Mouse (Mus musculus): ENCODE data around the gene Arhgap22. TPM values are rescaled to one million over a fixed set of nuclear protein-coding genes. Genes with fewer than 3 reads are reported as not detected.

Arhgap22 gene
- polyA plus RNA-seq, 1 experiment, result 39.5 TPM

DNA sequence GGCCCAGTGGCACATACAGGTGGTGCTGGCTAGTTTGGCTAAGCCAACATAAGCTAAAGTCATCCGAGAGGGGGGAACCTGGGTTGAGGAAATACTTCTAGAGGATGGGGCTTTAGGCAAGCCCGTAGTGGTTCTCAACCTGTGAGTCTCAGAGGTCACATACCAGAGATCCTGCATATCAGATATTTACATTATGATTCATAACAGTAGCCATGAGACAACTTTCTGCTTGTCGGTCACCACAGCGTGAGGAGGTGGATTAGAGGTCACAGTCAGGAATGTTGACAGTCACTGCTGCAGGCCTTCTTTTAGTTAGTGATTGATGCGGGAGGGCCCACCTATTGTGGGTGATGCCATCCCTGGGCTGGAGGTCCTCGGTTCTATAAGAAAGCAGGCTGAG is 121.9 kb downstream of the Arhgap22 start:
- Histone ChIP-seq H3K27ac (ENCODE audit: insufficient read depth, low read depth, low read length) (no peak overlapping the region), H3K4me1 (ENCODE audit: control insufficient read depth, insufficient read depth, low read length) (no peaks in the 10 kb centered on the region), H3K4me3 (ENCODE audit: insufficient read depth, low read length) (no peak overlapping the region)
- TF ChIP-seq CTCF (IDR thresholded peaks at IDR 0.05; ENCODE audit: low read depth, low read length) (no peak), POLR2A (IDR thresholded peaks at IDR 0.05; ENCODE audit: borderline replicate concordance, low read depth, low read length) (no peak)

DNA sequence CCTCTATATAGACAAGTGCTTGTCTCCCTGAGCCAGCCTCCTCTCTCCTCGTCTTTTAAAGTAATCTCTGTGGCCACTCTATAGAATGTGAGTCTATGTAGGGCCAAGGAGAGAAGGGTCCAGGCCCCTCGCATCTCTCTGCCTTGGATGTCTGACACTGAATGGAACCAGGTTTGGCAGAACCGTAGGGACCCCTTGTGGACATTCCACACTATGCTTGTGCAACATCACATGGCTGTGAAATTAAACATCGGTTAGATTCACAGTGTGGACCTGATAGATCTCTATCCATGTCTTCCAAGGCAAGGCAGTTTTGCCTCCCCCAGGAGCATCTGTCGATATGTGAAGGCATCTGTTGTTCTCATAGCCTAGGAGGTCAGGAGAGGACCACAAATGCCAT is 124.9 kb downstream of the Arhgap22 start:
- Histone ChIP-seq H3K4me1 (ENCODE audit: control insufficient read depth, insufficient read depth, low read length) (no peaks in the 10 kb centered on the region), H3K4me3 (ENCODE audit: insufficient read depth, low read length) (no peak overlapping the region), H3K27ac (ENCODE audit: insufficient read depth, low read depth, low read length) (no peak overlapping the region)
- TF ChIP-seq CTCF (IDR thresholded peaks at IDR 0.05; ENCODE audit: low read depth, low read length) (no peak), POLR2A (IDR thresholded peaks at IDR 0.05; ENCODE audit: borderline replicate concordance, low read depth, low read length) (no peak)

DNA sequence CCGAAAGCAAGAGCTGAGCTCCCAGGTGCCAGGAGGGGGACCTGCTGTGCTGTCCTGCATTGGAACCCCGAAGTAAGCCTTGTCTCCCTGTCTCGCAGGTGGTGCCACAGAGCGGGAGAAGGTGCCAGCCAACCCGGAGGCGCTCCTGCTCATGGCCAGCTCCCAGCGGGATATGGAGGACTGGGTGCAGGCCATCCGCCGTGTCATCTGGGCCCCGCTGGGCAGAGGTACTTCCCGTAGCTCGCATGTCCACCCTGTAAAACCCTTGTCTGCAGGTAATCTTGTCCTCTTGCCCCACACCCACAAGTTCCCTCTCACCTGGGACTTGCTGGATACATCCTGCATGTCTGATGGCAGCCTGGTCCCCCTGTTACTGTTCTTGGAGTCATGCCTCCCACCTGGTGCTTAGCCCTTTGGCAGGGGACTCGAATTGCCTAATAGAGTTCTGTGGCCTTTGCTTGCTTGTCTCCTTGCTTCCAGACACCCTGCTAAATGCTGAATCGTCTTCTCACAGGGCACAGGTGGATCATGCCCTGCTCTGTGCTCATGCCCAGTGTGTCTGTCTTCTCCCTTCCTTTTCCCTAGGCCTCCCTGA is 129.4 kb downstream of the Arhgap22 start:
- Histone ChIP-seq H3K4me1 (ENCODE audit: control insufficient read depth, insufficient read depth, low read length) (no peaks in the 10 kb centered on the region), H3K4me3 (ENCODE audit: insufficient read depth, low read length) (no peak overlapping the region), H3K27ac (ENCODE audit: insufficient read depth, low read depth, low read length) (no peak overlapping the region)
- TF ChIP-seq CTCF (IDR thresholded peaks at IDR 0.05; ENCODE audit: low read depth, low read length) (no peak), POLR2A (IDR thresholded peaks at IDR 0.05; ENCODE audit: borderline replicate concordance, low read depth, low read length) (no peak)

DNA sequence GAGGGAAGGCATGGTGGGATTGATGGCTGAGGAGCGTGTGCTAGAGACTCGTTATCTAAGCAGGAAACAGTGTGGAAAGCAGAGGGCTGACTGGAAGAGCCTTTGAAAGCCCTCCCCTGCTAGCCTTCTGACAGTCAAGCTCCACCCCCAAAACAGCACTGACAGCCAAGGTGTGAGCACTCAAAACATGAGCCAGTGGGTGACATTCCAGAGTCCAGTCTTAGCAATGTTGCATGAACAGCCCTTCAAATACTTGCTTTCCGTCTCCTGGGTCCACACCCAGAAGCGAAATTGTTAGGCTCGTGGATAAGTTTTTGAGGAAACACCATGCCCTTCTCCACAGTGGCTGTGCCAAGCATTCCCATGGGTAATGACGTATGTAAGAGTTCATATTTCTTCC is 132.7 kb downstream of the Arhgap22 start:
- H3K4me1 ChIP-seq (ENCODE audit: control insufficient read depth, insufficient read depth, low read length), result peaks cover 3% of the 10 kb centered on the region; the same call in 1 of the 2 replicates
- no peak overlapping the region for H3K27ac ChIP-seq (ENCODE audit: insufficient read depth, low read depth, low read length)
- TF ChIP-seq CTCF (IDR thresholded peaks at IDR 0.05; ENCODE audit: low read depth, low read length) (no peak), POLR2A (IDR thresholded peaks at IDR 0.05; ENCODE audit: borderline replicate concordance, low read depth, low read length) (no peak)
- H3K4me3 ChIP-seq (ENCODE audit: insufficient read depth, low read length), result no peak overlapping the region

DNA sequence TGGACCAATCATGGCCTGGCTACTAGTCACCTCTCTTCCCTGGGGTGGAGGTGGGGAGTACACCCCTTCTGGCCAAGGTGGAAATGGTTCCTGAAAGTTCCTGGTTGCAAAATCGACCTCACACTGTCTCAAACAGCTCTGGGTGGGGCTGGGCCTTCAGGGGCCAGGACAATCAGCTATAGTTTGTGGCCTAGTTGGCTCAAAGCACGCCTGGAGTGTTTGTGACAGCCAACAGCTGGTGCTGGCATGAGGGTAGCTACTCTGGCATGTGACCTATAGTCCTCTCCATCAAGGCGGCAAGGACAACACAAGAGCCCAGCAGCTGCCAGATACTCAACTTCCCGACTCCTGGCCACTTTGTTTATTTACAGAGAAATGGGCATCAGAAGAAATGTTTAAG is 133.9 kb downstream of the Arhgap22 start:
- TF ChIP-seq CTCF (IDR thresholded peaks at IDR 0.05; ENCODE audit: low read depth, low read length) (no peak), POLR2A (IDR thresholded peaks at IDR 0.05; ENCODE audit: borderline replicate concordance, low read depth, low read length) (no peak)
- no peak overlapping the region for H3K27ac ChIP-seq (ENCODE audit: insufficient read depth, low read depth, low read length)
- H3K4me1 ChIP-seq (ENCODE audit: control insufficient read depth, insufficient read depth, low read length), result peaks cover 14% of the 10 kb centered on the region; the same call in 1 of the 2 replicates
- no peak overlapping the region for H3K4me3 ChIP-seq (ENCODE audit: insufficient read depth, low read length)

DNA sequence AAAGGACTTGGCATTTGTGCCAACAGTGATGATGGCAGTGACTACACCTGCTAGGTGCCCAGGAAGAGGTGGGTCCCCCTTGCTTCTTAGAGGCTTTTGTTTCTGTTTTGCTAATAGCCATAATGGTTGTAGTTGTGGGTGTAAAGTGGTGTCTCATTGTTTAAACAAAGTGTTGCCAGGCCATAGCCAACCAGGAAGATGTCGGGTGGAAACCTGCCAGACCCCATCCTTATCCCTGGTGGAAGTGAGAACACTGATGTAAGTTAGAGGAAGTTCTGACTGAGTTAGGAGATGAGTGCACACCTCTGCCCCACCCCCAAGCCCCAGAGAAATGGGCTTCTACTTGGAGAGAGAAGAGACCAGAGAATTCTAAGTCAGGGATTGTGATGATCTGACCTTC is 134.3 kb downstream of the Arhgap22 start:
- Histone ChIP-seq H3K4me1 (ENCODE audit: control insufficient read depth, insufficient read depth, low read length) (peaks cover 15% of the 10 kb centered on the region; the same call in 1 of the 2 replicates), H3K27ac (ENCODE audit: insufficient read depth, low read depth, low read length) (no peak overlapping the region)
- TF ChIP-seq POLR2A (IDR thresholded peaks at IDR 0.05; ENCODE audit: borderline replicate concordance, low read depth, low read length) (no peak), CTCF (IDR thresholded peaks at IDR 0.05; ENCODE audit: low read depth, low read length) (no peak)

DNA sequence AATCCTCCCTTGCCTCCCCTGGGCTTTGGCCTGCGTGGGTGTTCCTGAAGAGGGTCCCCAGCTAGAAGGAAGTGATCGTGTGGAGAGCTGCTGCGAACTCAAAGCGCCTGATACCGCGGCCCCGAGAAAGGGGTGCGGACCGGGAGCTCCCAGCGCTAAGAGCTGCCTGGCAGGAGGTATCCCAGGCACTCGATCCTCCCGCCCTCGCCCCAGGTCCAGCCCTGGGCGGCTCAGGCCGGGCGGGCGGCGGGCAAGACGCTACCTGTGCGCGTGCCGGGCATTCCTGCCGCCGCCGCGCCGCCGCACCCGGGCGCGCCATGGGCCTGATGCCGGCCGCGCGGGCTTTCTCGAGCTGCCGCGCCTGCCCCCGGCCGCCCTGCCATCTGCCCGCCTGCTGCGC is 137.2 kb downstream of the Arhgap22 start:
- H3K4me3 ChIP-seq (ENCODE audit: insufficient read depth, low read length), result no peak overlapping the region
- H3K4me1 ChIP-seq (ENCODE audit: control insufficient read depth, insufficient read depth, low read length), result peaks cover 15% of the 10 kb centered on the region; the same call in 1 of the 2 replicates
- no peak overlapping the region for H3K27ac ChIP-seq (ENCODE audit: insufficient read depth, low read depth, low read length)
- no peak for TF ChIP-seq CTCF (IDR thresholded peaks at IDR 0.05; ENCODE audit: low read depth, low read length)
- TF ChIP-seq POLR2A (IDR thresholded peaks at IDR 0.05; ENCODE audit: borderline replicate concordance, low read depth, low read length), result no peak

More for the DNA sequence above, 134.3 kb downstream of the Arhgap22 start:
- H3K4me3 ChIP-seq (ENCODE audit: insufficient read depth, low read length), result no peak overlapping the region

DNA sequence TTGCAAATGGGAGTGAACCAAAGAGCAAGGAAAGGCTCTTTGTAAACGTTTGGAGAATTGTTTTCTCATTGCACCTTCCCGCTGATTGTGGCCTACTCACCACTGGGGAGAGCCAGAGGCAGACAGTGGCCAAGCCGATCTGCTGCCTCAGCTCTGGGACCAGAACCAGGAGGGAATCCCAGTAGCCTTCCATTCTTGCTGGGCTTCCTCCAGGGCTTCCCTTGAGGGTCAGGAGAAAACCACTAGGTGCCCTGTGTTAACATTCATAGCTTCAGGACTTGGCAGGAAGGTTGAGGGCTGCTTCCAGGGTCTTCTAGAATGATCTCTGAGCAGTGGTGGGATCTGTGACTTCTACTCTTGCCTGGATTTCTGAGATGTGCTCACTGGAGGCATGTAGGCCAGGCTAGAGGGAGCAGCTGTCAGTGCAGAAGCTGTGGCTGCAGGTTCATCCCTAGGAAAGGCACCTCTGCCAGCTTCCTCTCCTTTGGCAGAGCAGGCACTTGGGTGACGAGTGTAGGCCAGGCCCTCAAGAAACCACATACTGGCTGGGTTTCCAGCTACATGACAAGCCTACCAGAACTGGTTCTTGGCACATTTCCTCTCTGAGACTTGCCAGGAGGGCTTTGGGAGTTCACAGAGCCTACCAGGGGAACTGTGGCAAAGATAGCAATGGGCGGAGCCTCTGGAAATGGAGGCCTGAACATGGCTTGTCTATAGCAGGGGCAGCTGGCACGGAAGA is 138.3 kb downstream of the Arhgap22 start:
- TF ChIP-seq CTCF (IDR thresholded peaks at IDR 0.05; ENCODE audit: low read depth, low read length), result no peak
- TF ChIP-seq POLR2A (IDR thresholded peaks at IDR 0.05; ENCODE audit: borderline replicate concordance, low read depth, low read length), result no peak
- peaks cover 15% of the 10 kb centered on the region; the same call in 1 of the 2 replicates for H3K4me1 ChIP-seq (ENCODE audit: control insufficient read depth, insufficient read depth, low read length)

DNA sequence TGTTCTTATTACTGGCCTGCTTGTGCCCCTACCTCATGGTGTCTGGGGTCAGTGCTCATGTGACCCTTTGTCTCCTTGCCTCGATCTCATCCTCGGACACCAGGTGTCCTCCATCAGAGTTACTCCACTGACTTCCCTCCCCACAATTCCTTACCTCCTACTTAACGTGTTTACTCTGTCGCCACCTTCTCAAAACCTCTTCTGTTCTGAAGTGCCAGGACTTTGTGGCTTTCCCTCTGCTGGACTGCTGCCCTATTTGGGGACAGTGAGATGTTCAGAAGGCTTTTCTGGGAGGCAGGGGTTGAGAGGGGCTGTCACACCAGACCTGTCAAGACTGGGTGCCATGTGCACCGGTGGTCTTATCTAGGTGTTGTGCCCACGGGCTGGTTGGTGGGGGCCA is 139.1 kb downstream of the Arhgap22 start:
- no peak overlapping the region for H3K27ac ChIP-seq (ENCODE audit: insufficient read depth, low read depth, low read length)
- H3K4me1 ChIP-seq (ENCODE audit: control insufficient read depth, insufficient read depth, low read length), result peaks cover 15% of the 10 kb centered on the region; the same call in 1 of the 2 replicates
- H3K4me3 ChIP-seq (ENCODE audit: insufficient read depth, low read length), result no peak overlapping the region
- no peak for TF ChIP-seq CTCF (IDR thresholded peaks at IDR 0.05; ENCODE audit: low read depth, low read length)
- TF ChIP-seq POLR2A (IDR thresholded peaks at IDR 0.05; ENCODE audit: borderline replicate concordance, low read depth, low read length), result no peak

More for the DNA sequence above, 138.3 kb downstream of the Arhgap22 start:
- Histone ChIP-seq H3K4me3 (ENCODE audit: insufficient read depth, low read length) (no peak overlapping the region), H3K27ac (ENCODE audit: insufficient read depth, low read depth, low read length) (no peak overlapping the region)

DNA sequence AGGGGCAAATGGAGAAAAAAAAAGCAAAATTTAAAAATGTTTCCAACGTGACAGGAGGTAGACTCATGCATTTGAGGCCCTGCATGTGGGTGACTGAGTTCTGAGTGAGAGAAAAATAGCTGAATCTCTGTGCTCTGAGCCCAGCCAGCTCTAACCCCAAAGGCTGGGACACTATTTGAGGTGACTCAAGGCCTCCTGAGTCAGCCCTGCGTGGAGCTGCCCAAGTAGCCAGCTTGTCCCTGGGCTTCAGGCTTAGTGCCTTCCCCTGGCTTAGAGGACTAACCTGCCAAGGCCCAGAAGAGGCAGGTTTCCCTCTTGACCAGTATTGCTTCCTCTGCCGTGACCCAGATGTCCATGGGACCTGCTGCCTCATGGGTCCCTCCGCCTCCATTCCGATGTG is 141.4 kb downstream of the Arhgap22 start:
- H3K4me1 ChIP-seq (ENCODE audit: control insufficient read depth, insufficient read depth, low read length), result peaks cover 15% of the 10 kb centered on the region; the same call in 1 of the 2 replicates
- TF ChIP-seq POLR2A (IDR thresholded peaks at IDR 0.05; ENCODE audit: borderline replicate concordance, low read depth, low read length) (no peak), CTCF (IDR thresholded peaks at IDR 0.05; ENCODE audit: low read depth, low read length) (no peak)

More for the DNA sequence above, 141.4 kb downstream of the Arhgap22 start:
- H3K4me3 ChIP-seq (ENCODE audit: insufficient read depth, low read length), result no peak overlapping the region
- no peak overlapping the region for H3K27ac ChIP-seq (ENCODE audit: insufficient read depth, low read depth, low read length)
